Mouse (Mus musculus) colon, adult 2 months (tissue): Measurements from ENCODE around the gene Olfr813. TPM values are rescaled to one million over a fixed set of nuclear protein-coding genes. Genes with fewer than 3 reads are reported as not detected.

Experiments
- polyA plus RNA-seq: library from polyadenylated mRNA; depleted of rRNA; stranded (reverse); fragments of >200 nt; gene quantifications from 2 replicates; pipeline ENCODE4 v1.2.3, GENCODE M21; 2012; rRNA removed

The Olfr813 gene
- not detected in 2 replicates for polyA plus RNA-seq

DNA sequence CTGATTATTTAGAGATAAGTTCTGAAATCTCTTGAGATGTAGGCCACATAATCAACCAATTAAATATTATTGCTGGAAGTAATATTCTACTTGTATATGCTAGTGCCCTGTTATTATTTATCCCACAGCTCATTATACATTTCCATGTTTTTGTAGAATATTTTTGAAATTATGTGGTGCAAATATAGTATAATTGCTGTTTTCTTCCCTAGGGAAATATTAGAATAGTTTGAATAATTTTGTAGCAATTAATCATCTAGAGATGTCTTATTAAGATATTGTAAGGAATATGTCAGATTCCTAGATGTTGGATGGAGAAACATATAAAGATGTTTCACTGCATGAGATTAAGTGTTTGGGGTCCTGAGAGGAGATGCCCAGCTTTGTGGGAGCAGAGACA, at the start of gene Olfr813:
TSS of gene Olfr813 (plus strand) at position 301 of the 400 bp plus-strand sequence.

DNA sequence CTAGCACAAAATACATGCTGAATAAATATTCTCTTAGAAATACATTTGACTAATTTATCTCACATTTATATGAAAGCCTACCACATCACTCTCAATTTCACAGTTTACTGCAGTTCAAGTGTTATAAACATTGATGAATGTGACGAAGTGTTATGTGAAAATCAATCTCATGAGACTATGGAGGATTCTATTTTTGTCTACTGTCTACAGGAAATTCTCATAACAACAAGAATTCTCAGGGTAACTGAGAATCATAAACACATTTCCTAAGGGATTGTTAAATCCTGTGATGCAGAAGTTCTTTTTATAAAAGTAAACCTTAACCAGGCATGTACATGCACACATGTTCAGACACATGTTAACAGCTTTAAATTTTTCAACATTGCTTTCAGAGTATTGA, 9.2 kb upstream of the Olfr813 start, which contains the start of gene Olfr812:
TSS of gene Olfr812 (minus strand) at position 101 of the 400 bp plus-strand sequence.

DNA sequence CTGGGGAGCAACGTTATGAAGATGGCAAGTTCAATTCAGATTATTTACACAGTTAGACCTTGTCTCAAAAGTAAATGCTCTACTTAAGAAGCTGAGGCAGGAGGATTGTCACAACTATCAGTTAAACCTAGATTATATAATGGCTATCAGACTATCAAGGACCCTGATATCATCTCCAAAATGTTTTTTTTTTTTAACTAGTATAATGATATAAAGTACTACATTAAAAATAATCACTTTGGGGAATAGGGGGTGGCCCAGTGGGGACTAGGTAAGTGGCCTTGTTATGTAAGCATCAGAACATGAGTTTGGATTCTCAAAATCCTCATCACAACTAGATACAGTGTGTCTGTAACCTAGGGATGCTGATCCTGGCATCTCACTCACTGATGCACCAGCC, 24.6 kb downstream of the Olfr813 start, which contains the start of gene Olfr814:
TSS of gene Olfr814 (minus strand) at position 101 of the 400 bp plus-strand sequence.

DNA sequence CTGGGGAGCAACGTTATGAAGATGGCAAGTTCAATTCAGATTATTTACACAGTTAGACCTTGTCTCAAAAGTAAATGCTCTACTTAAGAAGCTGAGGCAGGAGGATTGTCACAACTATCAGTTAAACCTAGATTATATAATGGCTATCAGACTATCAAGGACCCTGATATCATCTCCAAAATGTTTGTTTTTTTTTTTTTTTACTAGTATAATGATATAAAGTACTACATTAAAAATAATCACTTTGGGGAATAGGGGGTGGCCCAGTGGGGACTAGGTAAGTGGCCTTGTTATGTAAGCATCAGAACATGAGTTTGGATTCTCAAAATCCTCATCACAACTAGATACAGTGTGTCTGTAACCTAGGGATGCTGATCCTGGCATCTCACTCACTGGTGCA, 50.6 kb downstream of the Olfr813 start, which contains the start of gene Olfr815:
TSS of gene Olfr815 (minus strand) at position 101 of the 400 bp plus-strand sequence.

Other genes starting within 250 kb of the Olfr813 start
- gene Olfr796, start 242.8 kb upstream of the Olfr813 start, polyA plus RNA-seq: not detected in 2 replicates
- gene Olfr798, start 227.4 kb upstream of the Olfr813 start, polyA plus RNA-seq: not detected in 2 replicates
- not detected in 2 replicates for gene Olfr799, start 217.9 kb upstream of the Olfr813 start, polyA plus RNA-seq
- gene Olfr800, start 197.7 kb upstream of the Olfr813 start, polyA plus RNA-seq: not detected in 2 replicates
- not detected in 2 replicates for gene Olfr801, start 181.5 kb upstream of the Olfr813 start, polyA plus RNA-seq
- not detected in 2 replicates for gene Olfr802, start 167.2 kb upstream of the Olfr813 start, polyA plus RNA-seq
- gene Olfr803, start 161.1 kb upstream of the Olfr813 start, polyA plus RNA-seq: not detected in 2 replicates
- gene Olfr804, start 152.2 kb upstream of the Olfr813 start, polyA plus RNA-seq: not detected in 2 replicates
- not detected in 2 replicates for gene Olfr805, start 126.0 kb upstream of the Olfr813 start, polyA plus RNA-seq
- not detected in 2 replicates for gene Olfr806, start 113.4 kb upstream of the Olfr813 start, polyA plus RNA-seq
- gene Olfr807, start 97.6 kb upstream of the Olfr813 start, polyA plus RNA-seq: not detected in 2 replicates
- not detected in 2 replicates for gene Olfr808, start 89.9 kb upstream of the Olfr813 start, polyA plus RNA-seq
- not detected in 2 replicates for gene Olfr809, start 80.7 kb upstream of the Olfr813 start, polyA plus RNA-seq
- not detected in 2 replicates for gene Olfr810, start 60.5 kb upstream of the Olfr813 start, polyA plus RNA-seq
- gene Olfr811, start 51.0 kb upstream of the Olfr813 start, polyA plus RNA-seq: not detected in 2 replicates
- not detected in 2 replicates for gene Olfr812, start 9.3 kb upstream of the Olfr813 start, polyA plus RNA-seq
- gene Olfr814, start 24.5 kb downstream of the Olfr813 start, polyA plus RNA-seq: not detected in 2 replicates
- gene Olfr815, start 50.5 kb downstream of the Olfr813 start, polyA plus RNA-seq: not detected in 2 replicates
- gene Olfr816, start 60.2 kb downstream of the Olfr813 start, polyA plus RNA-seq: not detected in 2 replicates
- not detected in 2 replicates for gene Olfr818, start 93.7 kb downstream of the Olfr813 start, polyA plus RNA-seq
- gene Olfr819, start 111.9 kb downstream of the Olfr813 start, polyA plus RNA-seq: not detected in 2 replicates
- not detected in 2 replicates for gene Olfr247, start 120.8 kb downstream of the Olfr813 start, polyA plus RNA-seq
- not detected in 2 replicates for gene Gm10310, start 129.7 kb downstream of the Olfr813 start, polyA plus RNA-seq
- gene Olfr820, start 157.3 kb downstream of the Olfr813 start, polyA plus RNA-seq: not detected in 2 replicates
- not detected in 2 replicates for gene Olfr821, start 175.0 kb downstream of the Olfr813 start, polyA plus RNA-seq
- gene Olfr822, start 215.8 kb downstream of the Olfr813 start, polyA plus RNA-seq: not detected in 2 replicates